Mouse (Mus musculus) cortical plate, adult 2 months (tissue): Measurements from ENCODE around the gene 1110065P20Rik.

Experiments used
- CTCF ChIP-seq: fragments of 200-500 bp; IDR thresholded peaks from 2 replicates; pipeline ENCODE4 v1.5.1; 2011; ENCODE audit warnings: mild to moderate bottlenecking, control low read depth, low read length; ENCODE audit not compliant: insufficient read depth; ENCODE audit errors: extremely low read depth
- POLR2A ChIP-seq: fragments of 200-500 bp; IDR thresholded peaks from 2 replicates; pipeline ENCODE4 v1.6.1; 2011; ENCODE audit warnings: mild to moderate bottlenecking, low read length, control low read depth; ENCODE audit not compliant: insufficient read depth; ENCODE audit errors: extremely low read depth

GRCm38 (mm10) chr4:124824967-124825366, 26.0 kb downstream of the 1110065P20Rik start:
- TF ChIP-seq POLR2A (no peak), CTCF (no peak)
